Mouse (Mus musculus) 3134 (cell line): ENCODE results near the gene Tmem80.

Source experiments
- DNase-seq: peaks from one replicate; pipeline ENCODE4 v3.0.0-alpha.2; 2011; ENCODE audit warnings: low spot score; ENCODE audit not compliant: insufficient read length; ENCODE audit errors: extremely low read depth

The Tmem80 gene

DNA sequence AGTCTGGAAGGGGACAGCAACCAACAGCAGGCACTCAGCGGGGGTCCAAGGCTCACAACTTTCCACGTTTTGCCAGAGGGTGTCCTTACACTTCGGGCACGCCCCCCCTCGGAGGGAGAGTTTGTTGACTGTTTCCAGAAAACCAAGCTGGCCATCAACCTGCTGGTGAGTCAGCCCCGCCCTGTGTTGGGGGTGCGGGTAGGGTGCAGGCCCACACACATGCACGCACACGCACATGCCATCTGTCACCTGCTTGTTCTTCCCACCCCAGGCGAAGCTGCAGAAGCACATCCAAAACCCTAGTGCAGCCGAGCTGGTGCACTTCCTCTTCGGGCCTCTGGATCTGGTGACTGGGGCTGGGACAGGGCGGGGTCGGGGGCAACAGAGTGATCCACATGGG lies 29.4 kb downstream of the Tmem80 start:
- no peak for DNase-seq

DNA sequence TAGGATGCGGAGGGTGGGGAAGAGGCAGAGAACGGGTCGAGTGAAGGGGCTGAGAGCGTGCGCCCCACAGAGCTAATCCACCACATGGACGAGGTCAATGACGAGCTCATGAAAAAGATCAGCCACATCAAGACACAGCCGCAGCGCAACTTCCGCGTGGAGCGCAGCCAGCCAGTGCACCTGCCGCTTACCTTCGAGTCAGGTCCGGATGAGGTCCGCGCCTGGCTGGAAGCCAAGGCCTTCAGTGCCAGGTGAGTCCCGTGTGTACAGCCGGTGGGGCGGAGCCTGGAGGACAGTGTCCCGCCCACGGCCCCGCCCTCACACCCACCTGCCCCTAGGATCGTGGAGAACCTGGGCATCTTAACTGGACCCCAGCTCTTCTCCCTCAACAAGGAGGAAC lies 34.0 kb downstream of the Tmem80 start:
- no peak for DNase-seq

DNA sequence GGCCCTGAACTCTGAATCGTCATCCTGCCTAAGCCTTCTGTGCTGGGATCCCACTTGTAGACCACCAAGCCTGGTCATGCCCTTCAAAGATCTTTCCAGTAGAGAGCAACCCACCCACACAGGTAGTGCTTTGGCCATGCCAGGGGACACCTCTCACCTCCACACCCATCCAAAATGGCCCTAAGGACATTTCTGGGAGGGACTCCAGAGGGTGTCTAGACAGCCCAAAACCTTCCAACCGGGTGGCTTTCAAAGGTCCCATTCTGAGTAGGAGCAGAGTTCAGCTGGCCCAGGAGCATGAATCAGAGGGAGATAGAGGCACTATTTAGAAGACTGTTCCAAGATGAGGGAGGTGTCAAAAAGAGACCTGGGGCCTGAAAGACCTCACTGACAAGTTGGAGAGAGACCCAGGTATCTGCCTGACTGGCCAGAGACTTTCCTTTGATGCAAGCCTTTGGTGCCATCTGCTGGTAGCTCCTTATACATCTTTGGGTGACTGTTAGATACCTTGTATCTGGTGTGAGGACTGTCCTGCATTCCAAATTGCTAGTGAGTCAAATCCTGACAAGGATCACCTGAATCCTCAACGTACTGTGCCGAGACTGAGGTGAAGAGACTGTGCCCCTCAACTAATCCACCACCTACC lies 35.7 kb downstream of the Tmem80 start:
- DNase-seq = no peak

DNA sequence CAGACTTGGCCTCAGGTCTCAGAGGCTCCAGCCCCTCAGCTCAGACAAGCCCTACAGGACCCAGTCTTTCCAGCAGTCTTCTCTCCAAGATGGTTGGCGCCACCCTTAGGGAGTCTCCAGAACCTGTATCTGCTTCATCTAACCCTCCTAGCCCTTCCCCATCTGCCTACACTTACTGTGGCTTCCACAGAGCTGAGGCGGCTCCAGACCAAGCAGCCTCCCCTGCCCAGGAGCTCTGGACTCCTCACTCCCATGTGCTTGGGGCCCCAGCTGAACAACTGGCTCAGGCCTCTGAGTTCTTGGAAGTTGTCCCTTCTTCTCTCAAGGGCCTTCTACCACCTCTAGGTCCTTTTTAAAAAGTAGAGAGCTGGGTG lies 36.2 kb downstream of the Tmem80 start:
- DNase-seq = no peak

DNA sequence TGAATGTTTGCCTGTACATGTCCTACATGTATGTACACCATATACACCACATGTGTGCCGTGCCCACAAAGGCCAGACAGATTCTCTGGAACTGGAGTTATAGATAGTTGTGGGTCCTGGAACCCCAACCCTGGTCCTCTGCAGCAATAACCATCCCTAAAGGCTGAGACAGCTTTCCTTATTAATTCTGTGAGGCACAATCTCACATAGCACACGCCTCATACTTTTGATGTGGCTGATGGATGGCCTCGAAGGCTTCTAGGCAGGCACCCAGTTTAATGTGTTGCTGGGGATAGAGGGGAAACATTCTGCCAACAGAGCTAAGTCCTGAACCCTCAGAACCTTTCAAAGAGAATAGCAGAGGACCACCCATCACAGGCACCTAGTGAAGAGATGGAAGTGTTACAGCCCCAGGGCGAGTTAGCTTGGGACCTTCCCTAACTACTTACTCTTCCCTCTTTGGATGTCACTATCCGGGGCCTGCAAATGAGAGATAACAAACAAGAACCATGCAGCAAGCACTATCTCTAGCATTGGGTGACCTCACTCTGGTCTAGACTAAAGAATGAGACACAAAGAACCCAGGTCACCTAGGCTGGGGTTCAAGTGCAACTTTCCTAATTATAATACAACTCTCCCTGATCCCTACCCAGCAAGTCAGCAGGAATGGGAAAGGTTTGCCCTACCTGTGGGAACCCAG lies 37.0 kb downstream of the Tmem80 start:
- DNase-seq = no peak

DNA sequence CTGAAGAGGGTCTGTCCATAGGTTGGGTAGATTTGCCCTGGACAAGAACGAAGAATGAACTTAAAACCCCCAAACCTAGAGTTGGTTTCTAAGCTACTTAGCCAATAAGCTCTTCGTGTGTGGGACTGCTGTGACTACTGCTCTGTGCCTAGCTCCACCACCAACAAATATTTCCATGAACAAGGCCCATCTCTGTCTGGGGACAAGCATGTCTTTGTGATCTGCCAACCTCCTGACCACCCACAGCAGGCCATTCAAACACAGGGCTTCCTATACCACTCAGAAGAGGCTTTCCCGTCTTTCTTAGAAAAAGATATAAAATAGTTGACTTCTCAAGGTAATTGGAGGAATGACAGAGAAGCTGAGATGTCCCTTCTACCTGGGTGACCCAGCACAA lies 37.5 kb downstream of the Tmem80 start:
- no peak for DNase-seq

DNA sequence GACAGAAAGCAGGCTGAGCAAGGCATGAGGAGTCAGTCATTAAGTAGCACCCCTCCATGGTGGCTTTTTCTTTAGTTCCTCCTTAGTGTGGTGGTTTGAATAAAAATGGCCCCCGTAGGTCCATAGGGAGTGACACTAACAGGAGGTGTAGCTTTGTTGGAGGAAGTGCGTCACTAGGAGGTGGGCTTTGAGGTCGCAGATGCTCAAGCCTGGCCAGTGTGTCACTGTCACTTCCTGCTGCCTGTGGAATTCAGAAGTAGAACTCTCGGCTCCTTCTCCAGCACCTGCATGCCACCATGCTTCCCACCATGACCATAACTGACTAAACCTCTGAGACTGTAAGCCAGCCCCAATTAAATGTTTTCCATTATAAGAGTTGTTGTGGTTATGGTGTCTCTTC lies 39.8 kb downstream of the Tmem80 start:
- DNase-seq = no peak

DNA sequence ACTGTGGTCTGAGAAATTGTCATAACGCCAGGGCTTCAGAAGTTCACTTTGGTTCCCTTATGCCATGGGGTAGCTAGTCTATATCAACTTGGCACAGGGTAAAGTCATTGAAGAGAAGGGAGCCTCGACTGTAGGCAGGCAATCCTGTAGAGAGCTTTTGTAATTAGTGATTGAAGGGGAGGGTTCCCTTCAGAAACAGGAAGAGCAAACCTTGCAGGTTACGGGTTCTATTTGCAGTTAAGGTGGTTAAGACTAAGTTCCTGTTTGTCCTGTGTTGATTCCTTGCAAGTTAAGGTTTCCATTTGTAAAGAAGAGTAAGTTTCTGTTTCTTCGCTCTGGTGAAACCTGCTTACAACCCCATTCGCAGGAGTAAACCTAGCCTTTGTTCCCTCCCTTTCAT lies 42.4 kb downstream of the Tmem80 start:
- no peak for DNase-seq

DNA sequence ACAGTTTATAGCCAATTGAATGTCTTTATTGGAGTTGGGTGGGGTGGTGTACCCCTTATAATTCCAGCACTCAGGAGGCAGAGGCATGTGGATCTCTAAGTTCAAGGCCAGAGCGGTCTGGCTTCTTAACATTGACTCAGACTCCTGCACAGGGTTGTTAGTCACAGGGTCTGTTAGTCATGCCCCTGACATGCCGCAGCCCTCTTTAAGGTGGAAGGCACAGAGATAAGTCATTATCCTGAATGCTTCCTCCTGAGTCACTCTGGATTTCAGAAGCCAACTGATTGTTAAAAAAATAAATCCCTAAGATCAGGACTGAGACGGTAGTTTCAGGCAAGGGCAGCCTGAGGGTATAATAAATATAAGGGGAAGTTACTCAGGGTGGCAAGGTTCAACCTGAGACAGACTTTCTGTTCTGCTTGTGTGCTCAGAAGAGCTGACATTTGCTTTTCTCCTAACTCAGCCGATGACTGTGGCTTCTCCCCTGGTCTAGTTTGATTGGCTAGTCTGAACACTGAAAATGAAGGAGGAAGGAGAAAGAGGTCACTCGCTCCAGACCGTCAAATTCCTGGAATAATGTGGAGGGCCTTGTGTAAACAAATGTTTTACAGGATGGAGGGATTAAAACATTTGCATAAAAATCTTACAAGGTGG lies 44.5 kb downstream of the Tmem80 start:
- DNase-seq = peak; percentile 71

DNA sequence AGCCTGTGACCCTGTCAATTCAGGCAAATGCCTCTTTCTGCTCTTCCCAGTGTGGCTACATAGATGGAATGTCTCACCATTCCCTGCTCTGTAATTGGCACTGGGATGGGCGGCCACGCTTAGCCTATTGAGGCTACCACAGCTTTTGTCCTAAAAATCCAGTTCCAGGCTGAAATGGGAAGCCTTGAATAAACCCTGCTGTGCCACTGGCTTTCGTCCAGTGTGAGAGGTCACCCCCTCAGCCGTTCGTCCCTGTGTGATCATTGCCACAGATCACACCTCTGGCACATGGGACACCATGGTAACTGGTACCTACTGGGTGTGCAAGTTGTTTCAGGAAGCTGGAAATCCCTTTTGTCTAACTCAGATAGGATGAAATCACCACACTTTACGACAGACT lies 46.1 kb downstream of the Tmem80 start:
- DNase-seq = no peak

DNA sequence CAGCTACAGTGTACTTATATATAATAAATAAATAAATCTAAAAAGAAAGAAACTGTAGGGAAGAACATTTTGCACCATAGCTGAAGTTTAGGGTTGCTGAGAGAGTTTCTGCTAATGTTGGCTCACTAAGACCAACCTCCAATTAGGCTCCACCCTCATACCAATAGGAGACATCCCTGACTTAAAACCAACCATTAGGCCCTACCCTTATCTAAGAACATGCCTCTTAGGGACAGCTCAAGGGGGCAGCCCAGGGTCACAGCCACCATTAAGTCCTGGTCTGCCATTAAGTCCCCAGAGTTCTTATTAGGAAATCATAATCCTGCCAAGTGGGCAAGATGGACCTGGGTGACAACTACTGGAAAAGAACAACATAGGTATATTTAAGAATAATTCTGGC lies 46.9 kb downstream of the Tmem80 start:
- no peak for DNase-seq

DNA sequence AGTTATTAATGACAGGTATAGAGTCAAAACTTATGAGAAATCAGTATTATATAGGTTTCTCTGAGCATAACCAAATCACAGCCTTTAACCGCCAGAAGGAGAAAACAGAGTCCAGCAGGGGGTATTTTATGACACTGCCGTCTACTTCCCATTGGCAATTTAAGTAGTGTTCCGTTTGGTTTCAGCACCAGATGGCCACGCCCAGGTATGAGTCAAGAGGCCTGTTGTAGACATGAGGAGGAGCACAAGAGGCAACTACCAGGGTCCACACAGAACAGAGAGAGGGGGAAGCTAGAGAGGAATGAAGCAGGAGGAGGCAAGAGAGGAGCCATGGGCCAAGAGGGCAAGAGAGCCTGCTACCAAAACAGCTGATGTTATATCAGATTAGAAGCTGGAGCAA lies 52.0 kb downstream of the Tmem80 start:
- peak; percentile 47 for DNase-seq

DNA sequence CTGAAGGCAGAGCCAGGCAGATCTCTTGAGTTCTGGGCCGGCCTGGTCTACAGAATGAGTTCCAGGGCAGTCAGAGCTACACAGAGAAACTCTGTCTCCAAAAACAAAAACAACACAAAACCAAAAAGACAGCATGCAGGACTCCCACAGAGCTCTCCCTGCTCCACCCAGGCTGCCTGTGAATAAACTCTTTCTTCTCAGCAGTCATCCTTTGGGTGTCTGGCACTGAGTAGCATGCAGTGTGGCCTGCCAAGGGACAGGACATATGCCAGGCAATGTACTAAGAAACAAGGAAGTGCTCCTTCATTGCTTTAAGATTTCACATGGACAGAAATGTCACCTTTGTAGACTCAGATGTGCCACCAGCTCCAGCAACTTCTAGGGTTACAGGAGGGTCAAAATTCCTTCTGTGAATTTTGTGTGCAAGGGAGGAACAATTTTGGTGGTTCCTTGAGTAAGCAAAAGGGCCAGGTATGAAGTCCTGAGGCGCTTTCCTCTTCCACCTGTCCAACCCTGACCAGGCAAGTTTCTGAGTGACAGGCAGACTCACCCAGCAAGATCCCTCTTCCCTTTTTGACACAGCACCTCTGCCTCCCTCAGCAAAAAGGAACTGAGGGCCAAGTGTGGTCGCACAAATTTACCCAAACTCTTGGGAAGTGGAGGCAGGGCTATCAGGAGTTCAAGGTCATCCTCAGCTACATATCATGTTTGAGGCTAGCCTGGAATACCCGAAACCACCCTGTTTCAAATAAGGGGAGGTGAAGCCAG lies 53.7 kb downstream of the Tmem80 start:
- DNase-seq = peak; percentile 25
